Mouse (Mus musculus): ENCODE results near the gene Stard10. TPM values are rescaled to one million over a fixed set of nuclear protein-coding genes. Genes with fewer than 3 reads are reported as not detected.

The Stard10 gene
- polyA plus RNA-seq, 1 experiment, result not detected

DNA sequence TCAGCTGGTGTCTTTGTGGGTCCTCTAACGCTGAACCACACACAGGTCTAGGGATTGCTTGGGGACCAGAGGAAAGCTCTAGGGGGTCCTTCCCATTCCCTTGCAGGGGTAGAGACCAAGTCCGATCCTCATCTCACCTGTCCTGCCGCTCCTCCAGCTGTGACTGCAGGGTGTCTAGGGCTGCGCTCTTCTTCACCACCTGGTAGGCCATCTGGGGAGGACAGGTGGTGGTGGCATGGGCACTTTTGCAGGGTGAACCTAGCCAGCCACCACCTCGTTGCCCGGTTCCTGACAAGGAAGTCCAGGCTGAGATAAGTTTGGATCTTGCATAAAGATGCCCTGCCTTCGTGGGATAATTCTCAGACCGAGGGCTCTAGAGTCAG, 19.9 kb upstream of the Stard10 start:
- Histone ChIP-seq H3K27ac (ENCODE audit: insufficient read depth, low read depth, low read length) (peak overlapping the region; percentile 18; the same call in 1 of the 2 replicates), H3K4me3 (ENCODE audit: insufficient read depth, low read depth, low read length) (peak overlapping the region; percentile 34), H3K4me1 (ENCODE audit: control insufficient read depth, insufficient read depth, low read length) (peaks cover 21% of the 10 kb centered on the region)
- 27% methylated on average over 8 of the region's 8 CpGs for WGBS
- no peak for TF ChIP-seq CTCF (IDR thresholded peaks at IDR 0.05; ENCODE audit: insufficient read depth, low read depth, low read length)
- no peak for TF ChIP-seq POLR2A (IDR thresholded peaks at IDR 0.05; ENCODE audit: insufficient read depth, low read depth, low read length)

DNA sequence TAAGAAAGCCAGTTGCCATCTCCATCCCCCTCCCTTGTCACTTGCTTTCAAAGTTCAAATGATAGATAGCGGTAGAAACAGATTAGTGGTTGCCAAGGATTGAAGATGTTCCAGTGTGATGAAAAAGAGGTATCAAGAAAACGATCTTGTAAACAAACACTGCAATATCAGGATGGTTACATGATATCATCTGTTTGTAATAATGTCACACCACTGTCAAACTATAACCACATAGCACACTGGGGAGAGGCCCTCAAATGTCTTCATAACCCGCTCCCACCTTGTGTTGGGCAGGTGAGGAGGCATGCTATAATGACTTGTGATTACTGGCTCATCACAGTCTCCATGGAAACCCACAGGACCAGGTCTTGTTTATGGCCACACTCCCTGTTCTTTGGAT, 18.5 kb upstream of the Stard10 start:
- TF ChIP-seq CTCF (IDR thresholded peaks at IDR 0.05; ENCODE audit: insufficient read depth, low read depth, low read length), result no peak
- TF ChIP-seq POLR2A (IDR thresholded peaks at IDR 0.05; ENCODE audit: insufficient read depth, low read depth, low read length), result no peak
- Histone ChIP-seq H3K4me3 (ENCODE audit: insufficient read depth, low read depth, low read length) (no peak overlapping the region), H3K27ac (ENCODE audit: insufficient read depth, low read depth, low read length) (no peak overlapping the region), H3K4me1 (ENCODE audit: control insufficient read depth, insufficient read depth, low read length) (peaks cover 21% of the 10 kb centered on the region)
- 92% methylated on average over 3 of the region's 3 CpGs for WGBS

DNA sequence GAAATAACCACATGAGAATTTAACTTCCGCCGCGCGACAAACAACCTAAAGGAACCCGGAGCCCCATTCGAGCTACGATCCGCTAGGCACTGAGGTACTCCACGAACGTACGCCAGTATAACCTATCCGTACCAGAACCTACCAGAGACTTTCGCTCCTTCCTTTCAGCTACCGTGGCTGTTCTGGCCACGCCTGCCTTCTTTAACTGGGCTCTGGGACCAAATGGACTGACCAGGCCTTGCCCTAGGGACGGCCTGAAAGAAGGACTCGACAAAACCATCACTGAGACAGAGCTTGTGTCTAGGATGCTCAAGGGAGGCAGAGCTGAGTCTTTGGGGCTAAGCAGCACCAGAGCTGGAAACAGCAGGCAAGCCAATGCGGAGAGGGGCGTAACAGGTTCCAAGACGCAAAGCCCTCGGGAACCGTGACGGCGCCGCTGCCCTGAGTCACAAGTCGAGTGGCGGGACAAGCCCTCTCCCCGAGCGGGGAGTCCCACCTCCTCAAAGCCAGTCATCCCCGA, 15.5 kb upstream of the Stard10 start:
- Histone ChIP-seq H3K4me1 (ENCODE audit: control insufficient read depth, insufficient read depth, low read length) (peaks cover 19% of the 10 kb centered on the region), H3K4me3 (ENCODE audit: insufficient read depth, low read depth, low read length) (peak overlapping the region; percentile 70), H3K27ac (ENCODE audit: insufficient read depth, low read depth, low read length) (peak overlapping the region; percentile 79)
- TF ChIP-seq POLR2A (IDR thresholded peaks at IDR 0.05; ENCODE audit: insufficient read depth, low read depth, low read length), result no peak
- no peak for TF ChIP-seq CTCF (IDR thresholded peaks at IDR 0.05; ENCODE audit: insufficient read depth, low read depth, low read length)
- 1% methylated on average over 30 of the region's 30 CpGs for WGBS

DNA sequence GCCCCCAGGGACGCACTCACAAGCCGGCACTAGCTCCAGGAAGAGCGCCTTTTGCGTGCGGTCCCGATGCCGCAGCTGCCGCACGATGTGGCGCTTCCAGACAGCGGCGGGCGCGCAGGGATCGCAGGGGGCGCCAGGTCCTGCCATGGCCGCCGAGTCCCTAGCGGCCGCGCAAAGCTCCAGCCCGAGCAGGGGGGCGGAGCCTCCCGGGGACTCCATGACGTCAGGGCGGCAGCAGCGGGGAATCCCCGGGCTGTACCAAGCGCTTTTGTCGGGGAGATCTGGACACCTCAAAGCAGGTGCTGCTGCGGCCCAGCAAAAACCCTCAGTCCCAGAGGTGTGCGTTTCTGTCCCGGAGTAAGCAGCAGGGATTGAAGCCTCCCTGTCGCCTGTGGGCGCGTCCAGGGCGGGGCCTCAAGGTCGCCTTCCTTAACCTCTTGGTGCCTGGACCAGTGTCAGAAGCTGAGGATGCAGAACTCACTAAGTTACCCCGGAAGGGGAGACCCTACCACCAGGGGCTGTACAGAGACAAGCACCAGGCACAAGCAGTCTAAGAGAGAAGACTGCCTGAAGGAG, 14.9 kb upstream of the Stard10 start, which contains the start of gene Atg16l2:
TSS of gene Atg16l2 (minus strand) at position 371 of the 576 bp plus-strand sequence.
- TF ChIP-seq CTCF (IDR thresholded peaks at IDR 0.05; ENCODE audit: insufficient read depth, low read depth, low read length), result peak; percentile 69; the same call in 1 of the 2 replicates
- peak; percentile 87 for TF ChIP-seq POLR2A (IDR thresholded peaks at IDR 0.05; ENCODE audit: insufficient read depth, low read depth, low read length)
- WGBS, result under 1% methylated on average over 39 of the region's 39 CpGs

DNA sequence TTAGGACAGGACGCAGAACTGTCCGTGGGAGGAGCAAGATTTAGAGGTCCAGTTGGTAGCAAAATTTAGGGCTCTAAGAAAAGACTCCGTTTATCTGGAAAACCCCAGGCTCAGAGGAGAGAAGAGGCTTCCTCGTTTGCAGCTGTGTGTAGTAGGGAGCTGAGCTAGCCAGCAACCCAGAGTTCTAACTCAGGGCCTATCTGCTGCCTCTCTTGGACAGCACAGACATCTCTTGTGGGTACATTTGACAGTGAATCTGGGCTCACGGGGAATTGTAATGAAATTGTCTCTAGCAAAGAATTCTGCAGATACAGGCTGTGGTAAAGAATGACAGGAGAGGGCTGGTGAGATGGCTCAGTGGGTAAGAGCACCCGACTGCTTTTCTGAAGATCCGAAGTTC, 14.2 kb upstream of the Stard10 start:
- H3K27ac ChIP-seq (ENCODE audit: insufficient read depth, low read depth, low read length), result peak overlapping the region; percentile 79; the same call in 1 of the 2 replicates
- TF ChIP-seq CTCF (IDR thresholded peaks at IDR 0.05; ENCODE audit: insufficient read depth, low read depth, low read length) (no peak), POLR2A (IDR thresholded peaks at IDR 0.05; ENCODE audit: insufficient read depth, low read depth, low read length) (no peak)
- 25% methylated on average over 7 of the region's 7 CpGs for WGBS
- H3K4me1 ChIP-seq (ENCODE audit: control insufficient read depth, insufficient read depth, low read length), result peaks cover 12% of the 10 kb centered on the region; the same call in 1 of the 2 replicates
- peak overlapping the region; percentile 70 for H3K4me3 ChIP-seq (ENCODE audit: insufficient read depth, low read depth, low read length)

More for the DNA sequence above, 14.9 kb upstream of the Stard10 start, which contains the start of gene Atg16l2:
- Histone ChIP-seq H3K4me1 (ENCODE audit: control insufficient read depth, insufficient read depth, low read length) (peaks cover 14% of the 10 kb centered on the region), H3K4me3 (ENCODE audit: insufficient read depth, low read depth, low read length) (peak within 1 kb of the TSS; percentile 70), H3K27ac (ENCODE audit: insufficient read depth, low read depth, low read length) (peak within 1 kb of the TSS; percentile 79)

DNA sequence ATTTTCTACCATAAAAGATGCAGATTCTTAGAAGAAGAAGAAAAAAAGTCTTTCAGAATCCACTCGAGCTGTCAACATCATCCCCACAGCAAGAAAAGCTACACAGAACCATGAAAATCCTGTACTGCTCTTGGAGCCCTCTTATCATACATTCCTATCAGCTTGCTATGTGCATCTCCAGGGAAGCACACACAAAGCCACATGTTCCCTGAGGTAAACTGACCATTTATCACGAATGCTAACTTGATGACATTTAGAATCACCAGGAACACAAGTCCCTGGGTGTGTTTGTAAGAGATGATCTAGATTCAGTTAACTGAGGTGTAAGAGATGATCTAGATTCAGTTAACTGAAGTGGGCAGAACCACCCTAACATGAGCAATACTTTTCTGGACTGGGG, 10.0 kb upstream of the Stard10 start:
- TF ChIP-seq POLR2A (IDR thresholded peaks at IDR 0.05; ENCODE audit: insufficient read depth, low read depth, low read length) (no peak), CTCF (IDR thresholded peaks at IDR 0.05; ENCODE audit: insufficient read depth, low read depth, low read length) (no peak)
- no peak overlapping the region for H3K4me3 ChIP-seq (ENCODE audit: insufficient read depth, low read depth, low read length)
- no peaks in the 10 kb centered on the region for H3K4me1 ChIP-seq (ENCODE audit: control insufficient read depth, insufficient read depth, low read length)
- 61% methylated on average over 2 of the region's 2 CpGs for WGBS
- no peak overlapping the region for H3K27ac ChIP-seq (ENCODE audit: insufficient read depth, low read depth, low read length)

DNA sequence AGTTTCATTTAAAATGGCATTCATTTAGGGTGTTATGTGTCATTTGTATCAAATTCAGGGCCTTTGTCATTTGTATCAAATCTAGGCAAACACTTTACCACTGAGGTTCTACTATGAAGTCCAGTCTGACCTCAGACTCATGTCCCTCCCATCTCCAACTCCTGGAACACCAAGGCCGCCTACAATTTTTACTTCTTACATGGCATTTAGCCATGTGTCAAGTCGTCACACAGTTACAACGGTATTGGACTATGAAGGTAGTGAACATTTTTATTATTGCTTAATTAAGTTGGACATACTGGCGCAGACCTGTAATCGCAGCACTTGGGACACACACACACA, 6.9 kb upstream of the Stard10 start:
- TF ChIP-seq CTCF (IDR thresholded peaks at IDR 0.05; ENCODE audit: insufficient read depth, low read depth, low read length) (no peak), POLR2A (IDR thresholded peaks at IDR 0.05; ENCODE audit: insufficient read depth, low read depth, low read length) (no peak)
- H3K27ac ChIP-seq (ENCODE audit: insufficient read depth, low read depth, low read length), result peak overlapping the region; percentile 95
- H3K4me3 ChIP-seq (ENCODE audit: insufficient read depth, low read depth, low read length), result peak overlapping the region; percentile 94
- peaks cover 15% of the 10 kb centered on the region for H3K4me1 ChIP-seq (ENCODE audit: control insufficient read depth, insufficient read depth, low read length)
- WGBS, result 20% methylated on average over 5 of the region's 5 CpGs

DNA sequence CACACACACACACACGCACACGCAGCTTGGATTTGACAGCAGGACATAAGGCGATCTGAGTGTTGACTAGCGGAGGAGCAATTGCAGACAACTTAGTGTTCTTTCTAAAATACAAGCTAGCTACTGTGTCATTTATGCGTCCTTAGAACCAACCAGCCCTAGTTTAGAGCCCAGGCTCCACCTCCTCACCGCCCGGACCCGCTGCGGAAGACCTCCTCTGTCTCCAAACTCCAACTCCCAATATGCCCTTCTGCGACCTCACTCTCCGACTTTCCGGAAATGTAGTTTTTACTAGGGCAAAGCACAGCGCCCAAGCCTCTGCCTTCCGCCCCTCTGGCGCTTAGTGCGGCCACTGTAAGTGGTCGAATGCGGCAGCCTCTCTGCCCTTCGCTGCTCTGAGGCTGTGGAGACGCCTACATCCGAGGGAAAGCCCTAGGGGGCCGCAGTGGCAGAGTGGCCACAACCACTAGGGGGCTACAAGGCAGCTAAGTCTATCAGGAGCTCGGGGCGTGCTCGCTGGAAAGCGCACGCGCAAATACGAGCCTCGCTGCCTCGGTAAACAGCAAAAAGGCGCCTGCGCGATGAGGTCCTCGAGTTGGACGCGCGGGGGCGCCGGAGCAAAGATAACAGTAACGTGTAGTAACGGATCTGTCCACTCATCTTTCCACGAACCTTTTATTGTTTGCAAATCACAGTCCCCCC, 6.4 kb upstream of the Stard10 start:
- H3K4me3 ChIP-seq (ENCODE audit: insufficient read depth, low read depth, low read length), result peak overlapping the region; percentile 94
- WGBS, result under 1% methylated on average over 43 of the region's 43 CpGs
- TF ChIP-seq CTCF (IDR thresholded peaks at IDR 0.05; ENCODE audit: insufficient read depth, low read depth, low read length) (peak; percentile 100), POLR2A (IDR thresholded peaks at IDR 0.05; ENCODE audit: insufficient read depth, low read depth, low read length) (peak; percentile 80)
- peak overlapping the region; percentile 95 for H3K27ac ChIP-seq (ENCODE audit: insufficient read depth, low read depth, low read length)
- peaks cover 19% of the 10 kb centered on the region for H3K4me1 ChIP-seq (ENCODE audit: control insufficient read depth, insufficient read depth, low read length)

DNA sequence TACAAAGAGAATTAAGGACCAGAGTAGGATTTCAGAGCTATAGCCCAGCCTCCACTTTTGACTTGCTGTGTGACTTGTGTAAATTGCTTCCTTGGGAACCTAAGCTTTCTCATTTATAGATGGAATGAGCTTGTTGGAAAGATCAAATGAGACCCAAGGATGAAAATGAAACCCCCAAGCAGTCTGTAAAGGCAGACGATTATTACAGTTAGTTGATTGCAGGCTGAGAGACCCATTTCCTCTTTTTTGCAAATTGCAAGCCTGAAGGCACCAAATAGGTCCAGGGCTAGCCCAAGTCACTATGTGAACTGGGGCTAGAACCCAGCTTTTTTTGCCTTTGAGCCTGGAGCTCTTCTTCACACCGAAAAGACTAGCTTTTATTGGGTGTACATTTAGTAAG, 5.8 kb upstream of the Stard10 start:
- TF ChIP-seq POLR2A (IDR thresholded peaks at IDR 0.05; ENCODE audit: insufficient read depth, low read depth, low read length), result no peak
- no peak for TF ChIP-seq CTCF (IDR thresholded peaks at IDR 0.05; ENCODE audit: insufficient read depth, low read depth, low read length)
- WGBS, result 31% methylated on average over 2 of the region's 2 CpGs
- H3K4me3 ChIP-seq (ENCODE audit: insufficient read depth, low read depth, low read length), result no peak overlapping the region
- H3K4me1 ChIP-seq (ENCODE audit: control insufficient read depth, insufficient read depth, low read length), result peaks cover 24% of the 10 kb centered on the region
- H3K27ac ChIP-seq (ENCODE audit: insufficient read depth, low read depth, low read length), result peak overlapping the region; percentile 46; the same call in 1 of the 2 replicates

All from olfactory bulb, adult 2 months (tissue).